Mouse (Mus musculus): ENCODE data around the gene Slc9a9.

DNA sequence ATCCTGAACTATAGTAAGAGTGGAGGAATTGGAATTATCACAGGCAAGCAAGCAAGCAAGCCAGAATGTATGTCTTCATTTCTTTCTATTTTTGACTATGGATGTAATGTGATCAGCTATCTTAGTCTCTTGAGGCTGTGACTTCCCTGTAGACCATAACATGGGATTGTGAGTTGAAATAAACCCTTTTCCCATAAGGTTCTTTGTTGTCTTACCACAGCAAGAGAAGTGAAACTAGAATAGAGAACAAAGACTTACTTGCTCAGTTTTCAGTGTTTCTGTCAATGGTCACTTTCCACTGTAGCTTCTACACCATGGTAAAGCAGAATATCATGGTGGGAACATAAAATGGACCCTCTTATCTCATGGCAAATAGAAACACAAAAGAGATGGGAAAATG is 366.5 kb downstream of the Slc9a9 start:
- TF ChIP-seq POLR2A (IDR thresholded peaks at IDR 0.05; ENCODE audit: borderline replicate concordance, extremely low read depth, insufficient read depth, insufficient read length, poor library complexity, severe bottlenecking) (no peak), CTCF (IDR thresholded peaks at IDR 0.05; ENCODE audit: borderline replicate concordance, extremely low read depth, insufficient read depth, insufficient read length) (no peak)
